Mouse (Mus musculus): ENCODE measurements around the gene Rps21.
A peak's percentile ranks its signal among the peaks of the same experiment; 100 is the strongest.

Gene Rps21

DNA sequence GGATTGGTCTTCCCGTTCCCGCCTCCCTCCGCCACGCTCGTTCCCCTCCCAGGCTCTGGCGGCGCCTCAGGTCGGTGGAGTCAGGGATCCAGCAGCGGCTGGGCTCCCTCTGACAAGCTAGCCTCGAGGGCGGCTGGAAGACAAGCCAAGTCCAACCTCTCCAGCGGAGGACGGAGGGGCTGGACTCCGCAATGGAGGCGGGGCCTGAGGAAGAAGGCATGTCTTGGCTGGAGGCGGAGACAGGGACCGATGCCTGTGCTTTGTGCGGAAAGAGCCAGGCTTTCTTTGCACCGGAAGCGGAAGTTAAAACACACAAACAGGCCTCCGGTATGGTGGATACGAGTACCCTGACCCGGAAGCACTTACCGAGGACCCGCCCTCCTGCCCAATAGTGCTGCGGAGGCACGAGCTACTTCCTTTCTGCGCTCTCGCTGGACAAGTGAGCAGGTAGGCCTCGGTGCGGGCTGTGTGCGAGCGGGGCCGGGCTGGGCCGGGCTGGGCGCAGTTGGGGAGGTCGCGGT lies at the start of gene Rps21:
Gene Rps21 (plus strand): TSS at position 377 of the 521 bp plus-strand sequence.
- peak; percentile 95 for DNase-seq

- DNase-seq: peak; percentile 36
Observed at GRCm38 (mm10) chr2:180207840-180208239, 49.3 kb upstream of the Rps21 start.

- DNase-seq: no peak
Observed at GRCm38 (mm10) chr2:180208976-180209375, 48.2 kb upstream of the Rps21 start.

DNA sequence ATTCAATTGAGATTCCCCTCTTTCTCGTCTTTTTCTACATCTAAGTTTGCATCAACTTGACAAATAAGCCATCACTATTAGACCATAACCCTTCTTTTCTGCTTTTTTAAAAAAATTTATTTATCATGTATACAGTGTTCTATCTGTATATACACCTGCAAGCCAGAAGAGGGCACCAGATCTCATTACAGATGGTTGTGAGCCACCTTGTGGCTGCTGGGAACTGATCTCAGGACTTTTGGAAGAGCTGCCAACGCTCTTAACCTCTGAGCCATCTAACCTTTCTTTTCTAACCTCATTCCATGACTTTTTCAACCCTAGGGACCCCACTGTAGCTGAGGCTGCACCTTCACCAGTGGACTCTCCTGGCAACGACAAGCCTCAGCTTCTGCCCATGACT lies 44.9 kb upstream of the Rps21 start:
- no peak for DNase-seq

DNA sequence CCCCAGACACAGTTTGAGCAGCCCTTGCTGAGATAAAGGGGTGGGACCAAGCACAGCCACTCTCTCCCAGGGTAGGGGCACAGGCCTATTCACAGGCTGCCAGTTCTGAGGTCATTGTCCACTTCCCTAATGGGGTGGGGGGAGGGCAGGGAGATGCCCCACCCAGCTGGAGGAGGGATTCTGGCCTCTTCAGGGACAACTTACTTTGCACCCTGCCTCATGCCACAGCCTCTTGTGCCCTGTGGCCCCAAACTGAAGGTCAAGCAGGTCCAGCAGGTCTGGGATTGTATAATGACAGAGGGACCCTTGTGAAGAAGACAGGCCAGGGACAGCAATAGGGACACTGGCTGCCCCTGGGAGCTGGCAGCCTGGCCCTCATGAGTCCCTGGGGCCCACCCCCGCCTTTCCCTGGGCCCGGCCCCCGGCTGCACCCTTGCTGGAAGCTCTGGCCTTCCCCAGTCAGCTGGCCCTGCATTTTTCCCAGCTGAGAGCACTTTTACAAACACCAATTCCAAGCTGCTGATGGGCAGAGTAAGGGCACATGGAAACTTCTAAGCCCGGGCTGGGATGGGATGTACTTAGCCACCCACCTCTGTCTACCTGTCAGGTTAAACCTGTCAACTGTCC lies 42.7 kb upstream of the Rps21 start:
- no peak for DNase-seq

DNA sequence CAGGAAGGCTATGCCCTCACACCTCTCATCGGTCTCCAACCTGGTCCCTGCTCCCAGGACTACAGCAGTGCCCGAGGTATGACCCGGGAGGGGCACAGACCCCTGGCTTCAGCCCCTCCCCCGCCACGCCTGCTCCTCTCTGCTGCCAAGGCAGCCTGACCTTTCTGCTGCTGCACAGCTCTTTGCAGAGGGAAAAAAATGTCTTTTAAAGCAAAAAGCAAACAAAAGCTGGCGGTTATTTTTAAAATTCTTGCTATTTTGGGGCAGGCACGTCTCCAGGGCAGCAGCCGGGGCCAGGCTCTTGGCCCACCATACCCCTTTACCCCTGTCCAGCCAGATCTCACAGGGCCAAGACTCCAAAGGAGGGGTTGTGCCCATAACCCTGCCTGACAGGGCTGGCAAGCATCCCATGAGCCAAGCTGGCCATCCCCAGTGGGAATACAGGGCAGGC lies 42.1 kb upstream of the Rps21 start:
- no peak for DNase-seq

GRCm38 (mm10) chr2:180215951-180216350 lies 41.2 kb upstream of the Rps21 start:
- no peak for DNase-seq

DNA sequence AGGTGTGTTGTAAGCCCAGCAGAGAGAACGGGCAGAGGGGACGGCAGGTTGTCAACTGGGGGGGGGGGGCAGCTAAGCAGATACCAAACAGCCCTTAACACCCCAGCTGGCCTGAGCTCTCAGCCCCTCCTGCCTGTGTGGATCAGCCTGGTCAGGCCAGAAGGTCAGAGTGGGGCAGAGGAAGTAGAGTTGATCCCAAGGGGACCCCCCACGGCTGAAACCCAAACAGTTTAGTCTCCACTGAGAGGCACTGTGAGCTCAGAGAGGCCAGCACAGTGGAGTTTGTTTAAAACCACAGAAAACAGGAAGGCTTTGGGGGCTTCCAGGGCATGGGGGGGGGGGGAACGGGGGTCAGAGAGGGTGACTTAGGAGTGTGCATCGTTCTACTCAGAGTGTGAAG lies 40.3 kb upstream of the Rps21 start:
- no peak for DNase-seq

- DNase-seq: peak; percentile 56
Observed at GRCm38 (mm10) chr2:180217587-180217986, 39.6 kb upstream of the Rps21 start.

GRCm38 (mm10) chr2:180218241-180218640 lies 38.9 kb upstream of the Rps21 start:
- DNase-seq: no peak

DNA sequence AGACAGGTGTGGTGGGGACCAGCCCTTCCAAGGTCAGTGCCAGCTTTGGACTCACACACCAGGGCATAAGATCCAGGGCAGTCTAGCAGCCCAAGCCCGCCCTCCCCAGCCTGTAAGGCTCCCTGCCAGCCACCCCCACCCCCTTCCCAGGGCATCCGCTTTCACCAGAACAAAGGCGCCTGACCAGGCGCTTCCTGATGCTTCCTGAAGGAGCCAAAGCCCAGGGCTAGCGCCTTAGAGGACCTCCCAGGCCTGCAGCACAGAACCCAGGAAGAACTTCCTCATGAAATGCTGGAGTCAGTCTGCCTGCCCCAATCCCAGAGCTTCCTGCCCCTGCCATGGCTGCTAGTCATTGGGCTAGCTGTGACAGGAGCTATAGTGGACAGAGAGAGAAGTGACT lies 38.5 kb upstream of the Rps21 start:
- peak; percentile 43 for DNase-seq

- peak; percentile 35 for DNase-seq
Observed at GRCm38 (mm10) chr2:180219145-180219943, 37.8 kb upstream of the Rps21 start.

GRCm38 (mm10) chr2:180220165-180220564 lies 37.0 kb upstream of the Rps21 start:
- no peak for DNase-seq

- DNase-seq: no peak
Observed at GRCm38 (mm10) chr2:180221051-180221450, 36.1 kb upstream of the Rps21 start.

GRCm38 (mm10) chr2:180222250-180222649 lies 34.9 kb upstream of the Rps21 start:
- no peak for DNase-seq

DNA sequence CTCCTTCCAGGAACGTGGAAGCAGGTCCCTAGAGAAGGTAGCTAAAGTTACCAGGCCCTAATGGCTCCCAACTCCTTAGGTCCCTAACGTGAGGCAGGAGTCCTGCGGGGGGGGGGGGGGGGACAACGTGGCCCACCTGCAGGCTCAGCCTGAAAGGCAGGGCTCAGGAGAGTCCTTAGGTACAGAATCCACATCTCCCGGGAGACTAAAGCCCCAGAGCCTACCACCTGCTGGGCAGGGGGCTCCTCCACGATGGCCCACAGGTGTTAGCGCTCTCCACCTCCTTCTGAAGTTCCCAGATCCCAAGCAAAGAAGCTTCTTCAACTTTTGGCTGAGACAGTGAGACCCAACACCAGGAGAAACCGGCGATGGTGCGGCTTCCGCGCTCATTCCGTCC lies 32.5 kb upstream of the Rps21 start:
- no peak for DNase-seq

- DNase-seq: no peak
Observed at GRCm38 (mm10) chr2:180225044-180225761, 32.0 kb upstream of the Rps21 start.

GRCm38 (mm10) chr2:180225762-180226378 lies 31.3 kb upstream of the Rps21 start, which contains the start of gene Lama5:
Gene Lama5, minus strand, starts transcription at chr2:180225859.
- DNase-seq: peak; percentile 36

DNA sequence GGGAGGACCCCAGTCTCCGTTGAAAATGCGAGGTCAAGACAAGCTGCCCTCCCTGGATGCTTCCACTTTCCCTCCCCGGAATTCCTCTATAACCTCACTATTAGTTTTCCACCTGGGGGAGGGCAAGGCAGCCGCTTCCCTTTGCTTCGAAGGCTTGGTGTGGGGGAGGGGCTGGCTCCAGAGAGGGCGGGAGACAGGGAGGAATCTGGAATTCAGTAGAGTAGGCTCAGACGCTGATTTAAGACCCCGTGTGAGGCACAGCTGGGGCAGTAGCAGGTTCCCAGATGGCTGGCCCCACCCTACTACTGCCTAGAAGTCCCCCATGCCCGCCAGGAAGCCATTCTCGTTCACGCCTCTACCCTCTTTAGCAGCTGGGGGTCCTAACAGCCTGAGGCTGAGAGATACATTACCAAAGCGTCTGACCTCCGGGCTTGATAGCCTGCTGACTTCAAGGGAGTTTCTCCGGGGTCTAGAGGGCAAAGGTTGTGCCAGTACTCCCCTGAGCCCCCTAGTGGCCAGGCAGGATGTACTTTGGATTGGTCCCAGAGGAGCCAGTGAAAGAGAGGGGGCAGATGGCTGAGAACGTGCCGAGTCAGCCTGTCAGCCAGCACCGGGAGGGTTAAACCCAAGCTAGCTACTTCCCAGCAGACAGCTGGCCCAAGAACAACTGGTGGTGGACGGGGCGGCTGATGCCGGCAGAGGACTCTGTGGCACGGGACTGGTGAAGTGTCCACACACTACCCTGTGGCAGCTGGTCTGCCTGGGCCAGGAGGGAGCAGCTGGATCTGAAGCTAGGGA lies 29.7 kb upstream of the Rps21 start:
- peak; percentile 53 for DNase-seq

- no peak for DNase-seq
Observed at GRCm38 (mm10) chr2:180228060-180228458, 29.1 kb upstream of the Rps21 start.

GRCm38 (mm10) chr2:180228592-180228991 lies 28.6 kb upstream of the Rps21 start:
- DNase-seq: no peak

DNA sequence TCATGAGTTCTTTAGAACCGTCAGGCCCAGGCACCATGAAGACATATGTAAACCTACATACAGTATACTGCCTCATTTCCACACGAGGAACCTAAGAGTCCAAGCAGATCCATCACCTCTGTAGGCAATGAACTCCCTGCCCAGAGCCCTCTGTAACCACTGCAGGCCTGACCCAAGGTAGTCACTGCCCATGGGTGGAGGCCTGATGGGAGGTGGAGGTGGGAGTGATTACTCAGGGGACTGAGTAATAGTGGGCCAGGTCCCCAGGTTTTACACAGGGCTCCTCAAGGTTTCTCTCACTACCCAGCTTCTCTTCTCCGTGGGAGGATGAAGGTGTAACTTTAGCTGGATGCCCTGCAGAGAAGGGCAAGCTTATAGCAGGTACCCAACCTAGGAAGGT lies 28.0 kb upstream of the Rps21 start:
- DNase-seq: no peak
